Mouse (Mus musculus) adrenal gland, postnatal 14 days (tissue): ENCODE data around the gene Pygl. TPM values are rescaled to one million over a fixed set of nuclear protein-coding genes. Genes with fewer than 3 reads are reported as not detected.

Experiments
- DNase-seq: peaks from one replicate; pipeline ENCODE4 v3.0.0; 2021; ENCODE audit warnings: mixed read lengths
- total RNA-seq: library from RNA; stranded (reverse); gene quantifications from 2 replicates; pipeline ENCODE4 v1.2.3, GENCODE M21; 2021

Gene Pygl
- total RNA-seq, 1 experiment from 2014 or later: 126 TPM

DNA sequence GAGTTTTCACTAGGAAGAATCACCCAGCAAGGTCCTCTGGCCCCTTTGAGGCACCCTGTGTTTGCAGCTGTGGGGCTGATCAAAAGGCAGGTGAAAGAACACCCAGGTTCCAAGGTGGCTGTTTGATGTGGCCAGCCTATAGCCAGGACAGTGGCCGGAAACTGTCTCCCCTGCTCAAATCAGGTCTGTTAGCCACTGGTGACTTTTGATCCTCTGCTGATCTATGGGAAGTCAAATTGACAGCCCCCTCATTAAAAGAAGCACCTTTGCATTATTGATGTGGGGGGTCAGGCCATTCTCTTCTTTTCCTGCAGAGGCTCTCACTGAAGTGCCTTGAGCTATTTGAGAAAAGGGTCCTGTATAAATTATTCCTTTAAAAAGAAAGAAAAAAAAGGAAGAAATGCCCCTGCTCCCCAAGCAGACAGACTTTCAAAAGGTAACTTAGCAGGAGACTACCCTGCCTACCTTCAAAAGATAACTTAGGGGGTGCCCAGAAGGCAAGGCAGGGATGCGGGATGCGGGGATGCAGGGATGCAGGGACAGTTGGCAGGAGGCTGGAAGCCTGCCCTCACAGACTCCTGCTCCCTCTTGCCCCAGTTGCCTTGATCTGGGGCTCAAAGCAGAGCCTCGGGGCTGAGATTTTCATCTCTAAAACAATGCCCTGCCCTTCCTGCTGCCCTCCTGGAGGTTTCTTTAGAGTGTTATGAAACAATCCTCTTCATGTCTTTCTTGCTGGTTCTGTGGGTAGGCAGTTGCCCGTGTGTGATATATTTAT lies 73.8 kb downstream of the Pygl start:
- DNase-seq: no peak

DNA sequence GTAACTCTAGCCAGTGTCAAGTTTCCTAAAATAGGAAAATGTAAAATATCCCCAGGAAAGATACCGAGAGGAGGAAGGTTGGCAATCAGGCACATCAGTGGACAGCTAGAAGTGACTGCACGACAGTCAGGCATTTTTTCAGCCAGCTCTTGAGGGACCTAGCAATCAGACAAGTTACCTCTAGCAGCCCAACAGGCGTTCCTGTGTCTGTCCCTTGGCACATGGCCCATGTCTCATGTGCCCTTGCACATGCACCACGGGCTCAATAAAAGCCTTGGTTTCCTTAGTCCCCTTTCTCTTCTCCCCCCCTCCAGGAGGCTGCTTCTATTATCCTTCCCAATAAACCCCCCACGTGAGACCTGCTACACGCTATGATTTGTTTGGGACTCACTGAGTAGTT lies 75.1 kb downstream of the Pygl start:
- DNase-seq: peak; percentile 31

DNA sequence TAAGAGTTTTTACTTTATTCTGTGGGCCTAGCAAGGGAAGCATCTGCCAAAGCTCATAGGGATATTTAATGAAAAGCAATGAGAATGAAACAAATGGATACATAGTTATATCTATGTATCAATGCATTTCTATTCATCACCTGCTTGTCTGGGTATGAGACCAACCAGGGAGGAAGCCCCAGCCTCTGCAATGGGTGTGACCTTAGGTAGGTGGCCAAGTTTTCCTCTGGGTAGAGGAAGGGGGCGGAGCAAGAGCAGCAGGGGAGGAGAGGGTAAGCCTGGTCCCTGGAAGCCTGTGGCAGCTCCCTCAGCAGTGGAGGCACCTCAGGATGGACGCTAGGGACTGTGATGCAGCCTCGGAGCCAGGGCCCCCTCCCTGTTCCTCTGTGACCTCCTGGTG lies 77.4 kb downstream of the Pygl start, which contains the start of gene Abhd12b:
Abhd12b (plus strand) TSS at position 301 of the 400 bp plus-strand sequence.
- DNase-seq: no peak

DNA sequence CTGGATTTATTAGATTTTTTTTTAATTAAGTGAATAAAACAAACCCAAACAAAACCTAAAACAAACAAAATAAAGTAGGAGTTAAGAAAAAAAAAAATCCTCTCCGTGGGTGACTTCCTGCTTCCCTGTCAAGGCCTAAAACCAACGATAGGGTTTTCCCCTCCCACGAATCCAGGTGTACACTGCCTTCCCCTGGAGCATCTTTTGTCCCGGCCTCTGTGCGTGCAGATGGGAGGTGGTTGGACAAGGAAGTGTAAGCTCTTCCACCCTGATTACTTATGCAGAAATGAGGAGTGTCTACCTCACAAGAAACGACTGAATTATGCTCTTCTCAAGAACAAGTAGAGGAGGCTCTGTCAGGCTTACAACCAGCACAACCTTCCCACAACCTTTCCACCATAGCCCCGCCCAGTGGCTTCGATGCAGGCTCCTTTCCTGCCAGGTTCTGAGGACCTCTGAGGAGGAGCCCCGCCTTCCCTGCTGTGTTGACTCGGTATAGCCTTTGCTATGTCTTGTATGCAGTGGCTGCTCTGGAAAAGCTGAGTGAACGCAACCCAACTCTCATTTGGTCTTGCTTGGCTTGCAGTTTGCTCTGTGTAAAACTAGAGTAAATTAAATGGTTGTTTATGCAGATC lies 82.5 kb downstream of the Pygl start:
- DNase-seq: peak; percentile 24

DNA sequence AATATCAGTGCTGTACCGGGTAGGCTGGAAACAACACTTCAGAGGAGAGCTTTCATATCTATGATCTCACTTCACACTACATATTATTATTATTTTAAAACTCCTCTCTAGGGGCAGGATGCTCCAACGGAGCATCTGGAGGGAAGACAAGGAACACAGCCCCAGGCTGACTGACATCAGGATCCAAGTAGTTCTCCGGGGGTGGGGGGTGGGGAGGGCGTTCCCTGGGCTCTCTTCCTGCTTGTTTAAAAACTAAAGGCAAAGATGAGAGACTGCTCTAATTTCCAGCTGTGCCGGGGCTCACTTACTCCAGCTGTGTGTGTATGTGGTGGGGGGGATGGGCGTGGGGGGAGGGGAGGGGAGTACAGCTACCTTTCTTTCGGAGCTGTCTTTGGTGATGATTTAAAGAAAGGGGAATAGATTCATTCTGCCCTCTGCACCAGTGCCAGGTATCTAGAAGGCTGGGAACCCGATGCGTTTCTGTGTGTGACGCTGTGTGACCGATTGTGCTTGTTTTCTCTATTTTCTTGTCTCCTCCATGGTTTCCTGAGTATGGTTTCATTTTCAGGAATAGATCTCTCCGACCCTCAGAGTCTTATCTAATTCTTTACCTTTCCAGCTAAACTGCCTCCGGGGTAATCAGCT lies 83.2 kb downstream of the Pygl start:
- no peak for DNase-seq

DNA sequence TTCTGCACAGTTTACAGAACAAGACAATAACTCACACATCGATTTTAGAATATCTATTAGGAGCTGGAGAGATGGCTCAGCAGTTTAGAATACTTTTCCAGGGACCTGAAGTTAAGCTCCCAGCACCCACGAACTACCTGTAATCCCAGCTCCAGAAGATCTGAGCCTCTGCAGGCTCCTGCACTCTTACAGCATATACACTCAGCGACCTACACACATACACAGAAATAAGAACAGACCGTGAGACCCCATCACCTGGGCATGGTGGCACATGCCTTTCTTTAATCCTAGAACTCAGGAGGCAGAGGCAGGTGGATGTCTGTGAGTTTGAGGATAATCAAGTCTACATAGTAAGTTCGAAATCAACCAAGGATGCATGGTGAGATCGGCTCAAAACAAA lies 85.7 kb downstream of the Pygl start:
- DNase-seq: no peak

DNA sequence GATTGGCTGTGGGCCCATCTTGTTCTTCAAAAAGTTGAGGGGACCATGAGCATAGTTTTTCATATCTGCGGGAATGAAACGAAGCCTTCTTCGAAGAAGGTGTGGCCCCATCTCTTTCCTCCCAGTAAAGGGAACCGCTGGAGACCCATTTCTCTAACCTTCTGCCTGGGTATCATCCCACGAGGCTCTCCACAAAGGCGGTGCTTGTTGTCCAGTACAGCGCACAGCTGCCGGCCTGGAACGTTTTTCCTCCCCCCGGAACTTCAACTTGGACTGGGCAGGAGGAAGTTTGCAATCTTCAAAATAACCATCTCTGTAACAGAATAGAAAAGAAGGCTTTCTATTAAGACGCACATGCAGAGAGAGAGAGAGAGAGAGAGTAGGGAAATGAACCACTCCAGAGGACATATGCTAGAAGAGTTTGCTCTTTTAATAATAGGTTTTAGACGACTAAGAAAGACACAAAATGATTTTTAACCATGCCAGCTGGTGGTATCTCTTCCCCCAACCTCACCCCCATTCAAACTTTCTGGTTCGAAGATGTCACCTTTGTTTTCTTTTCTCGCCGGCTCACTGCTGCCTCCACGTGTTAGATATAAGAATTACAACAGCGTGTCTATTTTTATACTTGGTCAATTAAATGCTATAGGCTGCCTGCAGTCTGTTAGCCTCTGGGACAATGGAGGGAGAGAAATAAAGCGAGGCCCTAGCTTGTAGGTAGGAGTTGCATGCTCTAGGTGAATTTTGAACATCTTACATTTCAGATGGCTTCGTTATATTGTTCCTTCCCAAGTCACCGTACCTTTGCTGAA lies 86.4 kb downstream of the Pygl start:
- peak; percentile 64 for DNase-seq

DNA sequence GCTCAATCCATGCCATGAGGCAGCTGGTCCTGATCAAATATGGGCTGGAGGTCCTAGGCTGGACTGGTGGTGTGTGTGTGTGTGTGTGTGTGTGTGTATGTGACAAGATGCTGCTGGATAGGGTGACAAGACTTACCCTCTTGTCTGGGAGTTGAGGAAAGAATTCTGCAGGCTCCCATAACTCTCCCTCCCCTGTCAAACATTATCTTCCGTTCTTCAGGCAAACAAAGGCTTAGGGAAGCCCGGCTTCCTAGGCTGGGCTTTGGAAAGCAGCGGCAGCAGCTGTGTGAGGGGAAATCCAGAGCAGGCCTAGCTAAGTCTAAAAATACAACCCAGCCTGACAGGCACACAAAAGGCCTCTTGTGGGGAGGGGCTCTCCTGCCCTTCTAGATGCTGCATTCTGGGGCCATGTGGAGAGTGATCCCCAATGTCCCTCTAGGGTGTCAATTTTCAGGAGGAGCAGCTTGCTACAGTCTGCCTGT lies 87.1 kb downstream of the Pygl start:
- DNase-seq: peak; percentile 15

DNA sequence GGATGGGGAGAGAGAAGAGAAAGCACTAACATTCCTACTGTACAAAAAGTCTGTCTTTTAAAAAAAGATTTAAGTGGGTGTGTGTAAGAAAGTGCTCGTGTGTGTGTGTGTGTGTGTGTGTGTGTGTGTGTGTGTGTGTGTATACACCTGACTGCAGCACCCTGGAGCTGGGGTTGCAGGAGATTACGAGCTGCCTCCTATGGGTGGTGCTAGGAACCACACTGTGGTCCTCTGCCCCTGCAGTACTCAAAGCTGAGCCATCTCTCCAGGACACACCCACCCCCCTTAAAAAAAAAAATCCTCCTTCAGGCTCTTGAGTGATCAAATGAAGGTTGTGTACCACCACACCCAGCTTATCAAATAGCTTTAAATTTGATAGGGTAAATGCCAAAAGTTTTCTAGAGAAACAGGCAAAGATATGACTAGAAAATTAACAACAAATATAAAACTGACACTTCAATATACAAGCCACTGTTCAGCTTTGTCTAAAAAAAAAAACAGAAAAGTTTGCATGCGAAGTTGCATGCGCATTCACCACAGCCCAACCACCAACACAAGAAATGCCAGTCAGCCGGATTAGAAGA lies 90.2 kb downstream of the Pygl start:
- no peak for DNase-seq

Other genes with a start within 250 kb of the Pygl start
- gene Sav1, start 244.5 kb downstream of the Pygl start, total RNA-seq: 45.7 and 49.3 TPM in 2 replicates
- gene Nin, start 117.8 kb downstream of the Pygl start, total RNA-seq: 36.5 and 42.6 TPM in 2 replicates
- gene Abhd12b, start 77.3 kb downstream of the Pygl start, total RNA-seq: not detected in 2 replicates
- gene Trim9, start 116.1 kb upstream of the Pygl start, total RNA-seq: 2.7 and 2.9 TPM in 2 replicates
- 44.2 and 51.4 TPM in 2 replicates for gene Tmx1, start 221.6 kb upstream of the Pygl start, total RNA-seq